8 mouse cellular contexts compared by ENCODE assay signal in the genomic region with DNA sequence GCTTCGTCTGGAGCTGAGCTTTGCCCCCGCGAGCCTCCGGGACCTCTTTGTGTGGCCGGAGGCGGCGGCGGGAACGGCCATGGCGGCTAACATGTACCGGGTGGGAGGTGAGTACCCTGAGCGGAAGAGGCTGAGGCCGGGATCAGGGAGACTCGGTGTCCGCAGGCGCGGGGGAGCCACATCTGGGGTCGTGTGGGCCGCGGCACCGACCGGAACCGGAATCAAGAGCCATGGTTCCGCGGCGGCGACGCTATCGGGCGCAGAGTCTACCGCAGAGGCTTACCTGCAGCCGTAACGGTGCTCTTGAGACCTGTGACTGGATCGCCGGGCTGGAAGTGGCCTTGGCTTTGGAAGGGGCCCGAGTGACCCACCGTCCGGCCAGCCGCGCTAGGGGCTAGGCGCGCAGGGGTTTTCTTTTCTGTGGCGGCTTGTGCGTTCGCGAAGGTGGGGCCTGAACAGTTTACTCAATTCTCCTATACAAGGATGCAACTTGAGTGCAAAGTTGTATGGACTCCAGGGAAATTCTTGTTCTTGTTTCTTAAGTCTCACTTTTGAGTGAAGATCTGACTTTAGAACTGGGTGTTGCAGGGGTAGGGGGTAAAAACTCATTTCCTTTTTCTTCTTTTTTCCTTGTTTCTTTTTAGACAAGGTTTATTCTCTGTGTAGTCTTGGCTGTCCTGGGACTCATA. TPM values are rescaled to one million over a fixed set of nuclear protein-coding genes. Genes with fewer than 3 reads are reported as not detected.
DNase-seq lines count a peak whose midpoint lies in the region; ATAC-seq and TF ChIP-seq lines count a peak whose summit lies in the region.

No protein-coding gene starts in this region.

- no peak for TF ChIP-seq EP300 in liver, postnatal 0 days (IDR thresholded peaks at IDR 0.05; ENCODE audit: low read depth)

- no peak for TF ChIP-seq CTCF in gastrocnemius, adult 2 months (IDR thresholded peaks at IDR 0.05)
- TF ChIP-seq CTCF in embryonic fibroblast, embryonic 13.5 days (IDR thresholded peaks at IDR 0.05; ENCODE audit: borderline replicate concordance, insufficient read depth, low read length), result no peak
- TF ChIP-seq CTCF in hindbrain, postnatal 0 days (IDR thresholded peaks at IDR 0.05; ENCODE audit: low read depth), result no peak
- no peak for TF ChIP-seq CTCF in liver, postnatal 0 days (IDR thresholded peaks at IDR 0.05; ENCODE audit: low read depth)

- H3K27ac ChIP-seq in gastrocnemius, adult 2 months, result peak overlapping the region; percentile 96
- H3K27ac ChIP-seq in embryonic fibroblast, embryonic 13.5 days (ENCODE audit: insufficient read depth, low read length), result peak overlapping the region; percentile 72
- H3K27ac ChIP-seq in hindbrain, postnatal 0 days, result peak overlapping the region; percentile 97
- peak overlapping the region; percentile 99 for H3K27ac ChIP-seq in liver, postnatal 0 days (ENCODE audit: low read depth)

- no peaks in the 10 kb centered on the region for H3K9me3 ChIP-seq in hindbrain, postnatal 0 days (ENCODE audit: low read length)
- no peaks in the 10 kb centered on the region for H3K9me3 ChIP-seq in liver, postnatal 0 days (ENCODE audit: low read length)

- intact Hi-C loops in gastrocnemius, adult 2 months (cut with DNase I), result no loop called here
- intact Hi-C loops in gastrocnemius, postnatal 36 days (cut with DNase I), result no loop called here

- 0% methylated on average over 46 of the region's 46 CpGs for WGBS in hindbrain, postnatal 0 days
- 1% methylated on average over 45 of the region's 46 CpGs for WGBS in liver, postnatal 0 days (ENCODE audit: insufficient replicate concordance)

- peaks cover 23% of the 10 kb centered on the region for H3K36me3 ChIP-seq in hindbrain, postnatal 0 days (ENCODE audit: insufficient read depth, low read length)
- H3K36me3 ChIP-seq in liver, postnatal 0 days (replicated peaks; ENCODE audit: insufficient read depth, low read length), result peaks cover 43% of the 10 kb centered on the region

- H3K4me1 ChIP-seq in embryonic fibroblast, embryonic 13.5 days (ENCODE audit: control insufficient read depth, insufficient read depth, low read length), result peaks cover 6% of the 10 kb centered on the region
- 0 out of 2 replicates have a peak, but pooled peaks cover 11% of the 10 kb centered on the region for H3K4me1 ChIP-seq in hindbrain, postnatal 0 days (ENCODE audit: insufficient read depth, low read length)
- H3K4me1 ChIP-seq in liver, postnatal 0 days (ENCODE audit: insufficient read depth), result peaks cover 38% of the 10 kb centered on the region

- H3K4me2 ChIP-seq in hindbrain, postnatal 0 days (ENCODE audit: low read depth, low read length), result peak overlapping the region; percentile 60
- peak overlapping the region; percentile 77 for H3K4me2 ChIP-seq in liver, postnatal 0 days (ENCODE audit: low read depth, low read length)

- peak; percentile 46 for ATAC-seq in CD4-positive, CD25-positive, alpha-beta regulatory T cell, adult 4 months
- ATAC-seq in hindbrain, postnatal 0 days, result peak; percentile 58
- ATAC-seq in liver, postnatal 0 days, result peak; percentile 43

- peak overlapping the region; percentile 100 for H3K4me3 ChIP-seq in gastrocnemius, adult 2 months
- H3K4me3 ChIP-seq in embryonic fibroblast, embryonic 13.5 days (ENCODE audit: insufficient read depth, low read length), result peak overlapping the region; percentile 55
- H3K4me3 ChIP-seq in hindbrain, postnatal 0 days (ENCODE audit: low read length), result peak overlapping the region; percentile 62
- H3K4me3 ChIP-seq in liver, postnatal 0 days (ENCODE audit: low read depth, low read length), result peak overlapping the region; percentile 90

- TF ChIP-seq POLR2A in embryonic fibroblast, embryonic 13.5 days (IDR thresholded peaks at IDR 0.05; ENCODE audit: low read depth, low read length), result no peak

- no peaks in the 10 kb centered on the region for H3K27me3 ChIP-seq in hindbrain, postnatal 0 days (ENCODE audit: insufficient read depth, low read length)
- no peaks in the 10 kb centered on the region for H3K27me3 ChIP-seq in liver, postnatal 0 days (ENCODE audit: insufficient read depth, low read length)

- H3K9ac ChIP-seq in hindbrain, postnatal 0 days (replicated peaks; ENCODE audit: low read length), result peak overlapping the region; percentile 94
- H3K9ac ChIP-seq in liver, postnatal 0 days (replicated peaks), result peak overlapping the region; percentile 98

- no peak for DNase-seq in gastrocnemius, adult 2 months
- DNase-seq in gastrocnemius, adult 18-20 months (ENCODE audit: low spot score), result no peak
- peak; percentile 61 for DNase-seq in hindbrain, postnatal 0 days (ENCODE audit: low spot score)
- peak; percentile 73 for DNase-seq in liver, postnatal 0 days
- peak; percentile 69 to 71 for DNase-seq in right cerebral cortex, postnatal 10 days (ENCODE audit: low spot score in 2 of 2)
- DNase-seq in gastrocnemius, postnatal 36 days, result no peak

RNA-seq across cellular contexts. Expression of gene Mta2, which starts 0.7 kb away (rescaled TPM):
- 10 to 100 TPM; 23.5 to 27.2 TPM for total RNA-seq in gastrocnemius, adult 2 months (2021)
- 10 to 100 TPM; 21.6 to 24.2 TPM for total RNA-seq in gastrocnemius, adult 18-20 months (2021)
- 100 to 1,000 TPM in 1 of 2 experiments, 10 to 100 TPM in 1; 81.7 to 126 TPM for polyA plus RNA-seq in CD4-positive, CD25-positive, alpha-beta regulatory T cell, adult 4 months (2017; shearing (Covaris generic))
- polyA plus RNA-seq in embryonic fibroblast, embryonic 13.5 days (2011; ENCODE audit: insufficient read length, low read depth, missing spikeins), result 101 and 102 TPM in 2 replicates
- total RNA-seq in hindbrain, postnatal 0 days (2014; rRNA removed), result 65.1 and 71.4 TPM in 2 replicates
- polyA plus RNA-seq in hindbrain, postnatal 0 days (2015; fragmentation: Nextera tagmentation; extraction: Ambion mirVana), result 75.2 and 78.8 TPM in 2 replicates
- 43.0 and 45.7 TPM in 2 replicates for polyA plus RNA-seq in liver, postnatal 0 days (2015; fragmentation: Nextera tagmentation; extraction: Ambion mirVana)
- total RNA-seq in gastrocnemius, postnatal 36 days (2021), result 10 to 100 TPM; 19.4 to 24.1 TPM

RNA-seq across cellular contexts. Expression of gene Tut1, which starts 11.2 kb away (rescaled TPM):
- 10 to 100 TPM in 1 of 2 experiments, 1 to 10 TPM in 1; 7.9 to 10.4 TPM for total RNA-seq in gastrocnemius, adult 2 months (2021)
- 1 to 10 TPM; 7.6 to 8.2 TPM for total RNA-seq in gastrocnemius, adult 18-20 months (2021)
- 10 to 100 TPM; 30.3 to 67.9 TPM for polyA plus RNA-seq in CD4-positive, CD25-positive, alpha-beta regulatory T cell, adult 4 months (2017; shearing (Covaris generic))
- polyA plus RNA-seq in embryonic fibroblast, embryonic 13.5 days (2011; ENCODE audit: insufficient read length, low read depth, missing spikeins), result 16.8 and 19.7 TPM in 2 replicates
- 20.8 and 23.4 TPM in 2 replicates for total RNA-seq in hindbrain, postnatal 0 days (2014; rRNA removed)
- 16.0 and 16.2 TPM in 2 replicates for polyA plus RNA-seq in hindbrain, postnatal 0 days (2015; fragmentation: Nextera tagmentation; extraction: Ambion mirVana)
- polyA plus RNA-seq in liver, postnatal 0 days (2015; fragmentation: Nextera tagmentation; extraction: Ambion mirVana), result 9.0 and 10.7 TPM in 2 replicates
- 1 to 10 TPM; 6.0 to 7.7 TPM for total RNA-seq in gastrocnemius, postnatal 36 days (2021)

RNA-seq across cellular contexts. Expression of gene Eml3, which starts 13.1 kb away (rescaled TPM):
- 1 to 10 TPM; 3.4 to 6.2 TPM for total RNA-seq in gastrocnemius, adult 2 months (2021)
- total RNA-seq in gastrocnemius, adult 18-20 months (2021), result 1 to 10 TPM; 3.1 to 4.5 TPM
- 10 to 100 TPM; 18.7 to 24.9 TPM for polyA plus RNA-seq in CD4-positive, CD25-positive, alpha-beta regulatory T cell, adult 4 months (2017; shearing (Covaris generic))
- polyA plus RNA-seq in embryonic fibroblast, embryonic 13.5 days (2011; ENCODE audit: insufficient read length, low read depth, missing spikeins), result 26.2 and 28.2 TPM in 2 replicates
- 8.3 and 8.6 TPM in 2 replicates for total RNA-seq in hindbrain, postnatal 0 days (2014; rRNA removed)
- 11.0 and 11.8 TPM in 2 replicates for polyA plus RNA-seq in hindbrain, postnatal 0 days (2015; fragmentation: Nextera tagmentation; extraction: Ambion mirVana)
- 8.0 and 9.5 TPM in 2 replicates for polyA plus RNA-seq in liver, postnatal 0 days (2015; fragmentation: Nextera tagmentation; extraction: Ambion mirVana)
- 1 to 10 TPM; 5.1 to 7.3 TPM for total RNA-seq in gastrocnemius, postnatal 36 days (2021)

RNA-seq across cellular contexts. Expression of gene Rom1, which starts 13.3 kb away (rescaled TPM):
- 1 to 10 TPM; 7.3 TPM for total RNA-seq in gastrocnemius, adult 2 months (2021)
- total RNA-seq in gastrocnemius, adult 18-20 months (2021), result 1 to 10 TPM; 7.8 TPM
- 1 to 10 TPM; 5.1 to 9.2 TPM for polyA plus RNA-seq in CD4-positive, CD25-positive, alpha-beta regulatory T cell, adult 4 months (2017; shearing (Covaris generic))
- polyA plus RNA-seq in embryonic fibroblast, embryonic 13.5 days (2011; ENCODE audit: insufficient read length, low read depth, missing spikeins), result 2.7 and 3.5 TPM in 2 replicates
- total RNA-seq in hindbrain, postnatal 0 days (2014; rRNA removed), result 5.7 and 6.0 TPM in 2 replicates
- polyA plus RNA-seq in hindbrain, postnatal 0 days (2015; fragmentation: Nextera tagmentation; extraction: Ambion mirVana), result 3.5 and 4.0 TPM in 2 replicates
- polyA plus RNA-seq in liver, postnatal 0 days (2015; fragmentation: Nextera tagmentation; extraction: Ambion mirVana), result 2.0 and 2.5 TPM in 2 replicates
- 10 to 100 TPM in 1 of 2 experiments, 1 to 10 TPM in 1; 6.9 to 11.0 TPM for total RNA-seq in gastrocnemius, postnatal 36 days (2021)

RNA-seq across cellular contexts. Expression of gene B3gat3, which starts 22.2 kb away (rescaled TPM):
- 10 to 100 TPM; 32.2 to 35.7 TPM for total RNA-seq in gastrocnemius, adult 2 months (2021)
- 10 to 100 TPM; 32.1 to 37.9 TPM for total RNA-seq in gastrocnemius, adult 18-20 months (2021)
- polyA plus RNA-seq in CD4-positive, CD25-positive, alpha-beta regulatory T cell, adult 4 months (2017; shearing (Covaris generic)), result 10 to 100 TPM; 18.4 to 19.6 TPM
- 26.7 and 28.9 TPM in 2 replicates for polyA plus RNA-seq in embryonic fibroblast, embryonic 13.5 days (2011; ENCODE audit: insufficient read length, low read depth, missing spikeins)
- total RNA-seq in hindbrain, postnatal 0 days (2014; rRNA removed), result 88.7 and 97.5 TPM in 2 replicates
- polyA plus RNA-seq in hindbrain, postnatal 0 days (2015; fragmentation: Nextera tagmentation; extraction: Ambion mirVana), result 80.9 and 92.3 TPM in 2 replicates
- polyA plus RNA-seq in liver, postnatal 0 days (2015; fragmentation: Nextera tagmentation; extraction: Ambion mirVana), result 20.2 and 22.3 TPM in 2 replicates
- 10 to 100 TPM; 28.3 to 31.2 TPM for total RNA-seq in gastrocnemius, postnatal 36 days (2021)

Comparison
In these comparisons a context has a peak if more than half of its experiments do, and no peak if none do; other contexts are left out.
1. DNase-seq: peak in hindbrain, postnatal 0 days (single experiment), liver, postnatal 0 days (single experiment) and right cerebral cortex, postnatal 10 days (2 of 2); none in gastrocnemius, adult 2 months (single experiment), gastrocnemius, adult 18-20 months (single experiment) and gastrocnemius, postnatal 36 days (0 of 2).
2. Peak in every context shown above with its lines, with median percentiles within 50 percentile points of each other: H3K27ac ChIP-seq, H3K4me3 ChIP-seq and ATAC-seq.